8 mouse cellular contexts compared by ENCODE assay signal in genomic region chr7:28377190-28378065, GRCm38 (mm10). TPM values are rescaled to one million over a fixed set of nuclear protein-coding genes. Genes with fewer than 3 reads are reported as not detected.
DNase-seq lines count a peak whose midpoint lies in the region; ATAC-seq and TF ChIP-seq lines count a peak whose summit lies in the region.

No protein-coding gene starts in this region.

- no peak for TF ChIP-seq CTCF in kidney, adult 2 months (conservative IDR thresholded peaks at IDR 0.05; ENCODE audit: insufficient read depth, insufficient read length, low read depth, low read length)
- TF ChIP-seq CTCF in lung, postnatal 0 days (IDR thresholded peaks at IDR 0.05), result peak; percentile 15

- peaks cover 8% of the 10 kb centered on the region for H3K36me3 ChIP-seq in kidney, adult 2 months (ENCODE audit: control insufficient read depth, insufficient read depth, low read length)
- peaks cover 7% of the 10 kb centered on the region; the same call in 1 of the 2 replicates for H3K36me3 ChIP-seq in lung, postnatal 0 days (ENCODE audit: insufficient read depth, low read length)

- H3K4me1 ChIP-seq in kidney, adult 2 months (ENCODE audit: control insufficient read depth, insufficient read depth, low read length), result peaks cover 21% of the 10 kb centered on the region; the same call in 1 of the 2 replicates
- peaks cover 14% of the 10 kb centered on the region; the same call in 1 of the 2 replicates for H3K4me1 ChIP-seq in lung, postnatal 0 days (ENCODE audit: insufficient read depth, low read depth, low read length)

- H3K27me3 ChIP-seq in kidney, adult 2 months (replicated peaks; ENCODE audit: control insufficient read depth, insufficient read depth, low read length), result no peaks in the 10 kb centered on the region
- H3K27me3 ChIP-seq in lung, postnatal 0 days (replicated peaks; ENCODE audit: insufficient read depth, low read length), result no peaks in the 10 kb centered on the region

- intact Hi-C loops in gastrocnemius, postnatal 14 days (cut with DNase I; ENCODE audit: low total_unique reads), result no loop called here

- peak overlapping the region; percentile 98 for H3K27ac ChIP-seq in kidney, adult 2 months (ENCODE audit: insufficient read depth, low read depth, low read length)
- peak overlapping the region; percentile 99 for H3K27ac ChIP-seq in lung, postnatal 0 days (ENCODE audit: low read length)

- peak; percentile 48 for DNase-seq in thymus, postnatal 14 days
- DNase-seq in thymus, postnatal 0 days (ENCODE audit: low spot score), result no peak
- peak; percentile 48 for DNase-seq in gastrocnemius, postnatal 14 days
- DNase-seq in kidney, adult 2 months, result peak; percentile 62
- DNase-seq in lung, postnatal 0 days (ENCODE audit: low spot score), result peak; percentile 21
- DNase-seq in testis, postnatal 10 days (ENCODE audit: low spot score), result peak; percentile 65
- no peak for DNase-seq in ovary, postnatal 14 days (ENCODE audit: low spot score)

- peak overlapping the region; percentile 85 for H3K4me3 ChIP-seq in kidney, adult 2 months (ENCODE audit: insufficient read depth, low read depth, low read length)
- H3K4me3 ChIP-seq in lung, postnatal 0 days (ENCODE audit: low read depth, low read length), result peak overlapping the region; percentile 87

- peak overlapping the region; percentile 94 for H3K4me2 ChIP-seq in lung, postnatal 0 days (replicated peaks; ENCODE audit: low read depth, low read length)

- no peaks in the 10 kb centered on the region for H3K9me3 ChIP-seq in lung, postnatal 0 days (ENCODE audit: low read length)

- peak; percentile 20 for TF ChIP-seq POLR2A in kidney, adult 2 months (IDR thresholded peaks at IDR 0.05; ENCODE audit: low read depth, low read length)

- H3K9ac ChIP-seq in lung, postnatal 0 days (replicated peaks; ENCODE audit: low read depth), result peak overlapping the region; percentile 98

- TF ChIP-seq EP300 in lung, postnatal 0 days (IDR thresholded peaks at IDR 0.05), result no peak

- WGBS in kidney, adult 2 months, result 19% methylated on average over 18 of the region's 18 CpGs
- WGBS in lung, postnatal 0 days, result 34% methylated on average over 18 of the region's 18 CpGs

- no peak for ATAC-seq in lung, postnatal 0 days
- ATAC-seq in erythroid progenitor cell, adult 5-6 weeks (replicated peaks; ENCODE audit: low FRiP score, poor library complexity, severe bottlenecking), result no peak

RNA-seq across cellular contexts. Expression of gene Zfp36, which starts 2.6 kb away (rescaled TPM):
- polyA plus RNA-seq in thymus, postnatal 0 days (2015; fragmentation: Nextera tagmentation; extraction: Ambion mirVana), result 70.6 and 72.0 TPM in 2 replicates
- 10 to 100 TPM in 1 of 2 experiments, 1 to 10 TPM in 1; 5.9 to 11.6 TPM for total RNA-seq in gastrocnemius, postnatal 14 days (2021)
- 24.6 and 25.5 TPM in 2 replicates for polyA plus RNA-seq in kidney, adult 2 months (2012; rRNA removed)
- 48.3 and 55.7 TPM in 2 replicates for polyA plus RNA-seq in lung, postnatal 0 days (2015; fragmentation: Nextera tagmentation; extraction: Ambion mirVana)
- 39.8 and 50.5 TPM in 2 replicates for total RNA-seq in erythroid progenitor cell, adult 5-6 weeks (2015; ENCODE audit: low replicate concordance)
- 3.9 and 6.4 TPM in 2 replicates for total RNA-seq in erythroid progenitor cell, adult 5-6 weeks (2017; ENCODE audit: low replicate concordance)

RNA-seq across cellular contexts. Expression of gene Plekhg2, which starts 5.0 kb away (rescaled TPM):
- 35.4 and 49.6 TPM in 2 replicates for polyA plus RNA-seq in thymus, postnatal 0 days (2015; fragmentation: Nextera tagmentation; extraction: Ambion mirVana)
- 10 to 100 TPM; 15.0 to 15.7 TPM for total RNA-seq in gastrocnemius, postnatal 14 days (2021)
- polyA plus RNA-seq in kidney, adult 2 months (2012; rRNA removed), result 13.5 and 14.6 TPM in 2 replicates
- polyA plus RNA-seq in lung, postnatal 0 days (2015; fragmentation: Nextera tagmentation; extraction: Ambion mirVana), result 22.4 and 26.7 TPM in 2 replicates
- total RNA-seq in erythroid progenitor cell, adult 5-6 weeks (2015; ENCODE audit: low replicate concordance), result 2.1 and 5.8 TPM in 2 replicates
- 1.0 and 3.1 TPM in 2 replicates for total RNA-seq in erythroid progenitor cell, adult 5-6 weeks (2017; ENCODE audit: low replicate concordance)

RNA-seq across cellular contexts. Expression of gene Med29, which starts 15.1 kb away (rescaled TPM):
- 42.0 and 42.5 TPM in 2 replicates for polyA plus RNA-seq in thymus, postnatal 0 days (2015; fragmentation: Nextera tagmentation; extraction: Ambion mirVana)
- 10 to 100 TPM; 20.7 to 20.9 TPM for total RNA-seq in gastrocnemius, postnatal 14 days (2021)
- 71.9 and 72.1 TPM in 2 replicates for polyA plus RNA-seq in kidney, adult 2 months (2012; rRNA removed)
- polyA plus RNA-seq in lung, postnatal 0 days (2015; fragmentation: Nextera tagmentation; extraction: Ambion mirVana), result 29.9 and 30.2 TPM in 2 replicates
- total RNA-seq in erythroid progenitor cell, adult 5-6 weeks (2015; ENCODE audit: low replicate concordance), result 0.84 and 13.0 TPM in 2 replicates
- total RNA-seq in erythroid progenitor cell, adult 5-6 weeks (2017; ENCODE audit: low replicate concordance), result 2.6 and 4.4 TPM in 2 replicates

RNA-seq across cellular contexts. Expression of gene Paf1, which starts 15.3 kb away (rescaled TPM):
- 59.3 and 64.0 TPM in 2 replicates for polyA plus RNA-seq in thymus, postnatal 0 days (2015; fragmentation: Nextera tagmentation; extraction: Ambion mirVana)
- 10 to 100 TPM; 32.9 to 34.8 TPM for total RNA-seq in gastrocnemius, postnatal 14 days (2021)
- 72.6 and 78.4 TPM in 2 replicates for polyA plus RNA-seq in kidney, adult 2 months (2012; rRNA removed)
- 49.1 and 55.0 TPM in 2 replicates for polyA plus RNA-seq in lung, postnatal 0 days (2015; fragmentation: Nextera tagmentation; extraction: Ambion mirVana)
- total RNA-seq in erythroid progenitor cell, adult 5-6 weeks (2015; ENCODE audit: low replicate concordance), result 21.4 and 56.6 TPM in 2 replicates
- 32.5 and 42.5 TPM in 2 replicates for total RNA-seq in erythroid progenitor cell, adult 5-6 weeks (2017; ENCODE audit: low replicate concordance)

RNA-seq across cellular contexts. Expression of gene Rps16, which starts 27.0 kb away (rescaled TPM):
- polyA plus RNA-seq in thymus, postnatal 0 days (2015; fragmentation: Nextera tagmentation; extraction: Ambion mirVana), result 1,689 and 1,723 TPM in 2 replicates
- 100 to 1,000 TPM; 522 to 620 TPM for total RNA-seq in gastrocnemius, postnatal 14 days (2021)
- 724 and 951 TPM in 2 replicates for polyA plus RNA-seq in kidney, adult 2 months (2012; rRNA removed)
- polyA plus RNA-seq in lung, postnatal 0 days (2015; fragmentation: Nextera tagmentation; extraction: Ambion mirVana), result 623 and 695 TPM in 2 replicates
- total RNA-seq in erythroid progenitor cell, adult 5-6 weeks (2015; ENCODE audit: low replicate concordance), result 892 and 1,114 TPM in 2 replicates
- 132 and 239 TPM in 2 replicates for total RNA-seq in erythroid progenitor cell, adult 5-6 weeks (2017; ENCODE audit: low replicate concordance)

Comparison
In these comparisons a context has a peak if more than half of its experiments do, and no peak if none do; other contexts are left out.
1. DNase-seq: peak in thymus, postnatal 14 days (single experiment), gastrocnemius, postnatal 14 days (single experiment), kidney, adult 2 months (single experiment), lung, postnatal 0 days (single experiment) and testis, postnatal 10 days (single experiment); none in thymus, postnatal 0 days (single experiment) and ovary, postnatal 14 days (single experiment).